Mouse (Mus musculus): ENCODE measurements around the gene B4galt4. TPM values are rescaled to one million over a fixed set of nuclear protein-coding genes. Genes with fewer than 3 reads are reported as not detected.

B4galt4 gene
- polyA plus RNA-seq, 1 experiment from 2014 or later, result 39.0 TPM

DNA sequence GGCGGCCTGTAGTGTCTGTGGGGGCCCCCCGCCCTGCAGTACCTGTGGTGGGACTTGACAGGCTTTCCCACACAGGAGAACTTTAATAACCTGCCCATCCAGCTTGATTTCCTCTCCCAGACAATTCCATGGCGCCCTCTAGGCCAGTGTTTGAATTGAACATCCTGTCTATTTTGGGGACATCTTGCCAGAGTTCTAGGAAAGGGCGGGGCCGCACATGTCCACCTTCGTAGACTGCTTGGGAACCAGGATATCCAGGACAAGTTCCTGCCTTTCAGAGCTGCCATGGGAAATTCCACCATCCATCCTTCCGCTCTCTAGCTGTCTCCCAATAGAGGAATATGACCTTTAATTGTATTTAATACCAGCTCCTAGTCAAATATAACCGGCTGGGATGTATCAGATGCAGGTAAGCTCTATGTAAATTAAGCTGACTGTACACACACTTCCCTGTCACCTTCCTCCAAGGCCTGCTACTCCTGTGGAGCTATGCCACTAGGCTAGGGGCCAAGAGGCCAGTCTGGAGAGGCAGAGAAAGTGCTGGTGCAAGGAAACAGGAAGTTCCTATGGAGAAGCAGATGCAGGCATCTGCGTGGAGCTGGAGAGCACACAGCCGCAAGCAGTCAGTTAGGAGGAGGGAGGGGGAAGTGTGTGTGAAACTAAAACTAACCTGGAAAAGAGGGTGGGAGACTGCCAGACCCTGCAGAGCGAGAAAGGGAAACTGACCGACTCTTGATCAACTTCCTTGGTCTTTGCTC is 16.2 kb downstream of the B4galt4 start:
- H3K36me3 ChIP-seq (ENCODE audit: insufficient read depth), result peaks cover 52% of the 10 kb centered on the region
- H3K9ac ChIP-seq, result no peak overlapping the region
- peak overlapping the region; percentile 19; the same call in 1 of the 2 replicates for H3K27ac ChIP-seq (ENCODE audit: low read depth)
- no peaks in the 10 kb centered on the region; the same call in none of the 2 replicates for H3K4me1 ChIP-seq (ENCODE audit: insufficient read depth)
- ATAC-seq (ENCODE audit: insufficient read depth), result no peak
- TF ChIP-seq CTCF (IDR thresholded peaks at IDR 0.05; ENCODE audit: low read depth), result no peak
- no peaks in the 10 kb centered on the region for H3K9me3 ChIP-seq (ENCODE audit: low read depth, low read length)
- peak; percentile 44 for DNase-seq
- WGBS, result 67% methylated on average over 12 of the region's 12 CpGs
- H3K4me2 ChIP-seq, result no peak overlapping the region
- no peak overlapping the region for H3K4me3 ChIP-seq (ENCODE audit: low read depth, low read length)
- no peaks in the 10 kb centered on the region for H3K27me3 ChIP-seq (ENCODE audit: insufficient read depth, low read length)

DNA sequence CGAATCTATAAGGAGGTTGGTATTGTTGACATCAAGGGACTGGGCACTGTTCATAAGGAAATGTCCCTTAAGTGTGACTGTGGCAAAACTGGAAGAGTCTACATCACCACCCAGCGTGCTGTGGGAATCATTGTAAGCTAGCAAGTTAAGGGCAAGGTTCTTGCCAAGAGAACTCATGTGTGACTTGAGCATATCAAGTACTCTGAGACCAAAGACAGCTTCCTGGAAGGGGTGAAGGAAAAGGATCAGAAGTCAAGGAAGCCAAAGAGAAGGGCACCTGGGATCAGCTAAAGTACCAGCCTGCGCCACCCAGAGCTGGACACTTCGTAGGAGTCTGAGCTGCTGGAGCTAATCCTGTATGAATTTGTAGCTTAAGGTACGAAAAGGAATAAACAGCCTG is 18.2 kb downstream of the B4galt4 start:
- Histone ChIP-seq H3K27ac (ENCODE audit: low read depth) (no peak overlapping the region), H3K9me3 (ENCODE audit: low read depth, low read length) (no peaks in the 10 kb centered on the region), H3K4me1 (ENCODE audit: insufficient read depth) (no peaks in the 10 kb centered on the region; the same call in none of the 2 replicates), H3K27me3 (ENCODE audit: insufficient read depth, low read length) (no peaks in the 10 kb centered on the region), H3K4me3 (ENCODE audit: low read depth, low read length) (no peak overlapping the region), H3K9ac (no peak overlapping the region), H3K36me3 (ENCODE audit: insufficient read depth) (peaks cover 44% of the 10 kb centered on the region), H3K4me2 (no peak overlapping the region)
- ATAC-seq (ENCODE audit: insufficient read depth) (no peak), DNase-seq (no peak)
- no peak for TF ChIP-seq CTCF (IDR thresholded peaks at IDR 0.05; ENCODE audit: low read depth)
- WGBS, result 89% methylated on average over 5 of the region's 5 CpGs

DNA sequence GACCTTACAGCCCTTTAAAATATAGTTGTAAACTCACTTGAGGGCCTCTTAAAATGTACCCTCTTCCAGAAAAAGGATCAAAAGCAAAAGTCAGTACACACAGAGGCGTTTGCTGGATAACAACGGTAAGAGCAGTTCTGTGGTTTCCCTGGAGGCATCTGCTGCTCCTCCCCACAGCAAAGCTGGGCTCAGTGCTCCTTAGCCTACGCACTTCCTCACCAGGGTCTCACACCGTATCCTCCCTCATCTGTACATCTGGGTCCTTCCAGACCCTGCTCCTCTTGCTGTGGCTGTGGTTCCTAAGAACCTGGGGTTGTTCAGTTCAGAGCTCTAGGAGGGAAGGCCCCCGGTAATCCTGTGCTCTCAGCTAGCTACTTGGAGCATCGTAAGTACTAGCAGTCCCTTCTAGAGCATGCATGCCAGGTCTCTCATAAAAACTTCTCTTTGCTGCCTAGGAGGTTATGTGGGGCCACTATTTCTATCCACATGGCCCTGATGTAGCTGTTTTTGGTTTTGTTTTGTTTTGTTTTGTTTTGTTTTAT is 18.8 kb downstream of the B4galt4 start:
- WGBS, result 83% methylated on average over 6 of the region's 6 CpGs
- H3K36me3 ChIP-seq (ENCODE audit: insufficient read depth), result peaks cover 48% of the 10 kb centered on the region
- no peaks in the 10 kb centered on the region for H3K27me3 ChIP-seq (ENCODE audit: insufficient read depth, low read length)

DNA sequence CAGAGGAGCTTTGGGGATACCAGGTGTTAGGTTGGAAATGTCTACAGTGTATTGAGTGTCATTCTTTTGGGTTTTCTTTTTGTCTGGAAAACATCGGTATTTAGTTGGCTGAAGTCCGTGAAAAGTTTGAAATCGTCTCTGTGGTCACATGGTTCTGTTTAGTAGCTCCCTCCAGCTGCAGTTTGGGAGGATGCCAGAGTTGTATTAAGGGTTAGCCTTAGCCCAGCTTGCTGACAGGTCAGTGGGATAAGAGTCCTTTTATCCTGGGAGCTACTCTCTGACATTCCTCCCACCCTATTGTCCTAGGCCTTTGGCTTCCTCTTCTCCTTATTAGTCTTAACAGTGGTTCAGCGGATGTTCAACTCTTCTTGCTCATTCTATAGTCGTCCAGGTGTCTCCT is 19.9 kb downstream of the B4galt4 start:
- no peak overlapping the region for H3K4me3 ChIP-seq (ENCODE audit: low read depth, low read length)
- no peak overlapping the region for H3K27ac ChIP-seq (ENCODE audit: low read depth)
- no peaks in the 10 kb centered on the region for H3K27me3 ChIP-seq (ENCODE audit: insufficient read depth, low read length)
- DNase-seq (peak; percentile 53), ATAC-seq (ENCODE audit: insufficient read depth) (no peak)
- H3K4me1 ChIP-seq (ENCODE audit: insufficient read depth), result no peaks in the 10 kb centered on the region
- H3K36me3 ChIP-seq (ENCODE audit: insufficient read depth), result peaks cover 53% of the 10 kb centered on the region
- H3K9ac ChIP-seq, result no peak overlapping the region
- no peak for TF ChIP-seq CTCF (IDR thresholded peaks at IDR 0.05; ENCODE audit: low read depth)
- H3K4me2 ChIP-seq, result no peak overlapping the region
- 71% methylated on average over 5 of the region's 5 CpGs for WGBS
- no peaks in the 10 kb centered on the region for H3K9me3 ChIP-seq (ENCODE audit: low read depth, low read length)

More for the DNA sequence above, 18.8 kb downstream of the B4galt4 start:
- no peak overlapping the region for H3K9ac ChIP-seq
- DNase-seq, result no peak
- H3K9me3 ChIP-seq (ENCODE audit: low read depth, low read length), result no peaks in the 10 kb centered on the region
- no peak overlapping the region for H3K4me3 ChIP-seq (ENCODE audit: low read depth, low read length)
- no peak for ATAC-seq (ENCODE audit: insufficient read depth)
- no peak overlapping the region for H3K4me2 ChIP-seq
- H3K4me1 ChIP-seq (ENCODE audit: insufficient read depth), result no peaks in the 10 kb centered on the region; the same call in 1 of the 2 replicates
- no peak for TF ChIP-seq CTCF (IDR thresholded peaks at IDR 0.05; ENCODE audit: low read depth)
- H3K27ac ChIP-seq (ENCODE audit: low read depth), result no peak overlapping the region

DNA sequence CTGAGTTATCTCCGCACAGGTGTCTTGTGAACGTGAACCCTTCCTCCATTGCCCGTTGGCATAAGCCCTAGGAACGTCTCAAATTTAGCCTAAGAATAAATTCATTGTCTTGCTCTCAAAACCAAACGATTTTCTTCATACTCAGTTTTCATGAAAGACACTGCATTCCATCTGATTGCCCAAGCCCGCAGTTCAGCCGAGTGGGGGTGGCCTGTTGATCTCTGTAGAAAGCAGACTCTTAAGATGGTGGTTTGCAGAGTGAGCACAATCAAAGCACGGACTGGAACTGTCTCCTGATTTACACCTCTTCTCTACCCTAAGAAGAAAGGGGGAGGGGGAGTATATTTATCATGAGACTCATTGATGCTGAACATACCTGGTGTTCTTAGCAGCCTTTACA is 20.3 kb downstream of the B4galt4 start:
- no peaks in the 10 kb centered on the region for H3K27me3 ChIP-seq (ENCODE audit: insufficient read depth, low read length)
- H3K9me3 ChIP-seq (ENCODE audit: low read depth, low read length), result no peaks in the 10 kb centered on the region
- no peak overlapping the region for H3K4me3 ChIP-seq (ENCODE audit: low read depth, low read length)
- no peak overlapping the region for H3K9ac ChIP-seq
- H3K4me1 ChIP-seq (ENCODE audit: insufficient read depth), result no peaks in the 10 kb centered on the region
- 75% methylated on average over 8 of the region's 8 CpGs for WGBS
- no peak overlapping the region for H3K4me2 ChIP-seq
- no peak overlapping the region for H3K27ac ChIP-seq (ENCODE audit: low read depth)
- no peak for ATAC-seq (ENCODE audit: insufficient read depth)
- peaks cover 53% of the 10 kb centered on the region for H3K36me3 ChIP-seq (ENCODE audit: insufficient read depth)
- TF ChIP-seq CTCF (IDR thresholded peaks at IDR 0.05; ENCODE audit: low read depth), result no peak
- no peak for DNase-seq

DNA sequence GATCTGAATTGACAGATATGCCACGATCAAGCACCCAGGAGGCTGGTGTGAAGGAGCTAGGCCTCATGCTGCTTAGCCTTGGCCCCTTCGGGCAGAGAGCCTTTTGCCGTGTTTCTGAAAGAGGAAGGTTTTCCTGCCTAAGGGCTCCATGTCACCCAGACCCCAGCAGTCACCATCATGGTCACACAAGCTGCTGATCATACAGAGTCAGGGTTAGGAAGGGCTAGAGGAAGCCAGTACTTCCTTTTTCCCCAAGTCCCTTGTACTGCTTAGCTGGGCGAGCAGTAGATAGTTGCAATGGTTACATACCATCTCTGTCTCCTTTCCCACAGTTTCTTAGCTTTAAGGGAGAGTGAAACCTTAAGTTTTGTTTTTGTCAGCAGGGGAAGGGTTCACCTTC is 21.4 kb downstream of the B4galt4 start:
- peaks cover 53% of the 10 kb centered on the region for H3K36me3 ChIP-seq (ENCODE audit: insufficient read depth)
- WGBS, result 83% methylated on average over 4 of the region's 4 CpGs
- no peak overlapping the region for H3K9ac ChIP-seq
- DNase-seq (no peak), ATAC-seq (ENCODE audit: insufficient read depth) (no peak)
- no peaks in the 10 kb centered on the region for H3K9me3 ChIP-seq (ENCODE audit: low read depth, low read length)
- H3K4me3 ChIP-seq (ENCODE audit: low read depth, low read length), result no peak overlapping the region
- H3K27ac ChIP-seq (ENCODE audit: low read depth), result no peak overlapping the region
- no peaks in the 10 kb centered on the region for H3K4me1 ChIP-seq (ENCODE audit: insufficient read depth)
- no peak overlapping the region for H3K4me2 ChIP-seq
- TF ChIP-seq CTCF (IDR thresholded peaks at IDR 0.05; ENCODE audit: low read depth), result no peak
- H3K27me3 ChIP-seq (ENCODE audit: insufficient read depth, low read length), result no peaks in the 10 kb centered on the region

DNA sequence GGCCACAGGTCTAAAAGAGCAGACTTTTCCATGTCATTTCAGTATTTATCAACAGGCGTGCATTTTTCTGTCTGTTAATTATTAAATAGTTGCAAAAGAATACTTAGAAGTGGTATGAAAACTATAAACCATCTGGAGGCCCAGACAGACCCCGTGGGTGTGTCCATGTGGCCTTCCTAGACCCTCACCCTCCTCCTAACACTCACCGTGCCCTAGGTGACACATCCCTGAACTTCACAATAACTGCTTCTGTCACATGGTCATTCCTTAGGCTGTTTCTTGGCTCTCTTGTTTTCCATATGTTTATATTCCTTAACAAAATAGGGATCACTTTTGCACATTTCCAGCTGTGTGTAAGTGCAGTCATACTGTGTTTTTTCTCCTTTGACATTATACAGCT is 24.6 kb downstream of the B4galt4 start:
- Histone ChIP-seq H3K4me3 (ENCODE audit: low read depth, low read length) (no peak overlapping the region), H3K9ac (no peak overlapping the region), H3K27ac (ENCODE audit: low read depth) (no peak overlapping the region), H3K9me3 (ENCODE audit: low read depth, low read length) (no peaks in the 10 kb centered on the region), H3K4me2 (no peak overlapping the region), H3K4me1 (ENCODE audit: insufficient read depth) (no peaks in the 10 kb centered on the region), H3K36me3 (ENCODE audit: insufficient read depth) (peaks cover 36% of the 10 kb centered on the region), H3K27me3 (ENCODE audit: insufficient read depth, low read length) (no peaks in the 10 kb centered on the region)
- WGBS, result 45% methylated on average over 3 of the region's 3 CpGs
- no peak for TF ChIP-seq CTCF (IDR thresholded peaks at IDR 0.05; ENCODE audit: low read depth)
- ATAC-seq (ENCODE audit: insufficient read depth), result no peak
- DNase-seq, result no peak
